Mouse (Mus musculus): Measurements from ENCODE around the gene Desi1. TPM values are rescaled to one million over a fixed set of nuclear protein-coding genes. Genes with fewer than 3 reads are reported as not detected.

Gene Desi1
- polyA plus RNA-seq (2012; rRNA removed), result 199 and 252 TPM in 2 replicates

- TF ChIP-seq CTCF (IDR thresholded peaks at IDR 0.05; ENCODE audit: borderline replicate concordance, control insufficient read depth, extremely low read depth, insufficient read depth, low read length, poor library complexity) (no peak), POLR2A (IDR thresholded peaks at IDR 0.05; ENCODE audit: control insufficient read depth, extremely low read depth, insufficient read depth, low read length, poor library complexity) (no peak)
- peaks cover 91% of the 10 kb centered on the region for H3K36me3 ChIP-seq (ENCODE audit: control insufficient read depth, insufficient read depth, low read length)
These were observed at the start of gene Desi1 for GRCm38 (mm10) chr15:82033762-82034161. Desi1 (minus strand) TSS chr15:82033862.

DNA sequence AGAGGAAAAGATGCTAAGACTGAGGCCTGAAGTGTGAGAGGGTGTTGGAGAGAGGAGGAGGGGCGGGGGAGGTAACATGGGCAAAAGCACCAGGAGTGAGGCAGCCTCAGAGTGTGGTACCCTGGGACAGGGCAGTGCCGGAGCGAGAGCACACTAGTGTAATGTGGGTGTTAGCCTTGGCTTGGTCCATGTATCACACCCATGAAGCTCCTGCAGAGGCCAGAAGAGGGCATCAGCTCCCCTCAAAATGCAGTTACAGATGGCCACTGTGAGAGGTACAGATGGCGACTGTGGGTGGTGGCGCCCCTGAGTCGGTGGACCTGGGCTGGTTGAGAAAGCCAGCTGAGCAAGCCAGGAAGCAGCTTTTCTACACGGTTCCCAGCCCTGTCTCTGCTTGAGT lies 47.5 kb upstream of the Desi1 start:
- peak; percentile 49 for DNase-seq
- 26% methylated on average over 7 of the region's 7 CpGs for WGBS
- TF ChIP-seq POLR2A (IDR thresholded peaks at IDR 0.05; ENCODE audit: control insufficient read depth, extremely low read depth, insufficient read depth, low read length, poor library complexity), result no peak
- peak; percentile 41; the same call in 1 of the 2 replicates for TF ChIP-seq CTCF (IDR thresholded peaks at IDR 0.05; ENCODE audit: borderline replicate concordance, control insufficient read depth, extremely low read depth, insufficient read depth, low read length, poor library complexity)

More at GRCm38 (mm10) chr15:82033762-82034161, at the start of gene Desi1:
- Histone ChIP-seq H3K27ac (ENCODE audit: control insufficient read depth, insufficient read depth, low read length) (peak within 1 kb of the TSS; percentile 89), H3K4me3 (ENCODE audit: control insufficient read depth, insufficient read depth, low read length) (no peak within 1 kb of the TSS), H3K27me3 (ENCODE audit: control insufficient read depth, insufficient read depth, low read length) (no peaks in the 10 kb centered on the region), H3K4me1 (replicated peaks; ENCODE audit: control insufficient read depth, insufficient read depth, low read length) (peaks cover 50% of the 10 kb centered on the region)
- no peak for DNase-seq
- 98% methylated on average over 4 of the region's 4 CpGs for WGBS

GRCm38 (mm10) chr15:82079883-82080282 lies 46.2 kb upstream of the Desi1 start:
- no peak overlapping the region for H3K27ac ChIP-seq (ENCODE audit: control insufficient read depth, insufficient read depth, low read length)
- H3K4me3 ChIP-seq (ENCODE audit: control insufficient read depth, insufficient read depth, low read length), result no peak overlapping the region
- no peaks in the 10 kb centered on the region for H3K4me1 ChIP-seq (replicated peaks; ENCODE audit: control insufficient read depth, insufficient read depth, low read length)
- H3K27me3 ChIP-seq (ENCODE audit: control insufficient read depth, insufficient read depth, low read length), result no peaks in the 10 kb centered on the region
- no peaks in the 10 kb centered on the region for H3K36me3 ChIP-seq (ENCODE audit: control insufficient read depth, insufficient read depth, low read length)
- TF ChIP-seq POLR2A (IDR thresholded peaks at IDR 0.05; ENCODE audit: control insufficient read depth, extremely low read depth, insufficient read depth, low read length, poor library complexity) (no peak), CTCF (IDR thresholded peaks at IDR 0.05; ENCODE audit: borderline replicate concordance, control insufficient read depth, extremely low read depth, insufficient read depth, low read length, poor library complexity) (no peak)
- DNase-seq, result no peak
- WGBS, result 61% methylated on average over 10 of the region's 10 CpGs

More for the DNA sequence above, 47.5 kb upstream of the Desi1 start:
- Histone ChIP-seq H3K4me3 (ENCODE audit: control insufficient read depth, insufficient read depth, low read length) (no peak overlapping the region), H3K27ac (ENCODE audit: control insufficient read depth, insufficient read depth, low read length) (no peak overlapping the region), H3K4me1 (replicated peaks; ENCODE audit: control insufficient read depth, insufficient read depth, low read length) (no peaks in the 10 kb centered on the region), H3K36me3 (ENCODE audit: control insufficient read depth, insufficient read depth, low read length) (no peaks in the 10 kb centered on the region), H3K27me3 (ENCODE audit: control insufficient read depth, insufficient read depth, low read length) (no peaks in the 10 kb centered on the region)

- Histone ChIP-seq H3K36me3 (ENCODE audit: control insufficient read depth, insufficient read depth, low read length) (no peaks in the 10 kb centered on the region), H3K4me3 (ENCODE audit: control insufficient read depth, insufficient read depth, low read length) (no peak overlapping the region), H3K4me1 (replicated peaks; ENCODE audit: control insufficient read depth, insufficient read depth, low read length) (no peaks in the 10 kb centered on the region), H3K27me3 (ENCODE audit: control insufficient read depth, insufficient read depth, low read length) (peaks cover 7% of the 10 kb centered on the region), H3K27ac (ENCODE audit: control insufficient read depth, insufficient read depth, low read length) (no peak overlapping the region)
- TF ChIP-seq POLR2A (IDR thresholded peaks at IDR 0.05; ENCODE audit: control insufficient read depth, extremely low read depth, insufficient read depth, low read length, poor library complexity) (no peak), CTCF (IDR thresholded peaks at IDR 0.05; ENCODE audit: borderline replicate concordance, control insufficient read depth, extremely low read depth, insufficient read depth, low read length, poor library complexity) (no peak)
- DNase-seq, result no peak
- WGBS, result 94% methylated on average over 7 of the region's 7 CpGs
These were observed 39.8 kb upstream of the Desi1 start for GRCm38 (mm10) chr15:82073490-82073889.

GRCm38 (mm10) chr15:82071816-82072469 lies 38.3 kb upstream of the Desi1 start:
- Histone ChIP-seq H3K27me3 (ENCODE audit: control insufficient read depth, insufficient read depth, low read length) (peaks cover 7% of the 10 kb centered on the region), H3K4me3 (ENCODE audit: control insufficient read depth, insufficient read depth, low read length) (no peak overlapping the region), H3K27ac (ENCODE audit: control insufficient read depth, insufficient read depth, low read length) (no peak overlapping the region), H3K4me1 (replicated peaks; ENCODE audit: control insufficient read depth, insufficient read depth, low read length) (no peaks in the 10 kb centered on the region), H3K36me3 (ENCODE audit: control insufficient read depth, insufficient read depth, low read length) (no peaks in the 10 kb centered on the region)
- TF ChIP-seq POLR2A (IDR thresholded peaks at IDR 0.05; ENCODE audit: control insufficient read depth, extremely low read depth, insufficient read depth, low read length, poor library complexity) (no peak), CTCF (IDR thresholded peaks at IDR 0.05; ENCODE audit: borderline replicate concordance, control insufficient read depth, extremely low read depth, insufficient read depth, low read length, poor library complexity) (no peak)
- DNase-seq, result no peak
- WGBS, result 93% methylated on average over 26 of the region's 26 CpGs

- Histone ChIP-seq H3K27ac (ENCODE audit: control insufficient read depth, insufficient read depth, low read length) (no peak within 1 kb of the TSS), H3K27me3 (ENCODE audit: control insufficient read depth, insufficient read depth, low read length) (peaks cover 7% of the 10 kb centered on the region), H3K36me3 (ENCODE audit: control insufficient read depth, insufficient read depth, low read length) (no peaks in the 10 kb centered on the region), H3K4me3 (ENCODE audit: control insufficient read depth, insufficient read depth, low read length) (no peak within 1 kb of the TSS), H3K4me1 (replicated peaks; ENCODE audit: control insufficient read depth, insufficient read depth, low read length) (no peaks in the 10 kb centered on the region)
- 35% methylated on average over 40 of the region's 40 CpGs for WGBS
- TF ChIP-seq POLR2A (IDR thresholded peaks at IDR 0.05; ENCODE audit: control insufficient read depth, extremely low read depth, insufficient read depth, low read length, poor library complexity) (no peak), CTCF (IDR thresholded peaks at IDR 0.05; ENCODE audit: borderline replicate concordance, control insufficient read depth, extremely low read depth, insufficient read depth, low read length, poor library complexity) (no peak)
- no peak for DNase-seq
These were observed 36.2 kb upstream of the Desi1 start, which contains the start of gene Mei1 for GRCm38 (mm10) chr15:82069898-82070297. Mei1 (plus strand) TSS chr15:82069996.

Data from thymus, adult 2 months (tissue).